Mouse (Mus musculus): ENCODE data around the gene Pm20d1.

Gene Pm20d1

GRCm38 (mm10) chr1:131828297-131829126, 31.3 kb downstream of the Pm20d1 start:
- 2% methylated on average over 22 of the region's 22 CpGs for WGBS

DNA sequence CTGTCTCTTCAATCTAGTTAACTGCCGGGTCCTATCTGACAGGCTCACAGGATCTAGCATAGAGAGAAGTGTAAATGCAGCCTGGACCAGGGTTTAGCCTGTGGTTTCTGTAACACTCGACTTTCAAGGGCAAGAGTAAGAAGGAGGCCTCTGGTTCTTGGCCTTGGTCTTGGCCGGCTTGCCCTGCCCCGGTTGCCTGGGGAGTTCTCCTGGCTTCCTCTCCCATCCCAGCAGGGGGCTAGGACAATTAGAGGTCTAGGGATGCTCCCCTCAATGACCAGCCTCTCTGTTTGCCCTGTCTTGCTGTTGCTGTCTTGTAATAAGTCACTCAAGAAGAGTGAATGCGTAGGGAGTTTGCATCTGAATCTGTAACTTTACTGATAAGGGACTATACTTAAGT, 32.1 kb downstream of the Pm20d1 start:
- WGBS = 51% methylated on average over 5 of the region's 5 CpGs

GRCm38 (mm10) chr1:131830561-131830960, 33.4 kb downstream of the Pm20d1 start:
- WGBS = 76% methylated on average over 15 of the region's 15 CpGs

DNA sequence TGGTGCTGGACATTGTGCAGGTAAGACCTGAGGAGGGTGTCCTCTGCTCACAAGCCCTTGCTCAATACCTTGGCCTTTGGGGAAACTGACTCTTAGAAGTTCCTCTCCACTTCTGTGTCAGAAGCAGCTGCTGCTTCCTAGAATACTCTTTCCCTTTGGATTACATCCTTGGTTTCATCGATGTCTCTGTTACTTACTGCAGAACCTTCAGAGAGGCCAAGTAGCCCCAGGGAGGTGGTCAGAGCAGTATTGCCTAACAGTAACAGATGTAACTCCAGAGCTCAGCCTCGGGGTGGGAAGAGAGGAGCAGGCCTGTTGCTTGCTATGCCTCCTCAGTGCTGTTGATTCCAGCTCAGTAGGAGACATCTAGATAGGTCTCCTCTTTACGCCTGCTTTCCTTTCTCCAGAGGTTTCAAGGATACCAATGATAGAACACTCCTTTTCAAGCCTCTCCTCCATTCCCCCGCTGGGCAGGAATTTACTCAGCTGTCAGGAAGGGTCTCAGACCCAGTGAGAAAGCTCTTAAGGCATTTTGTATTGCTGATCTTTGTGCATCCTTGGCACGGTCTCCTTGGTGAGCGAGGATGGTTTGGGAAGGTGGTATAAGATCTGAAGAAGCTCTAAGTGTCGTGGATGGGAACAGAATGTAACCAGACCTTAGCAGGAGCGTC, 33.9 kb downstream of the Pm20d1 start:
- 67% methylated on average over 8 of the region's 8 CpGs for WGBS

- WGBS = 92% methylated on average over 3 of the region's 3 CpGs
These were observed 39.9 kb downstream of the Pm20d1 start for GRCm38 (mm10) chr1:131837035-131837434.

- 75% methylated on average over 5 of the region's 5 CpGs for WGBS
These were observed 41.4 kb downstream of the Pm20d1 start for GRCm38 (mm10) chr1:131838542-131838941.

DNA sequence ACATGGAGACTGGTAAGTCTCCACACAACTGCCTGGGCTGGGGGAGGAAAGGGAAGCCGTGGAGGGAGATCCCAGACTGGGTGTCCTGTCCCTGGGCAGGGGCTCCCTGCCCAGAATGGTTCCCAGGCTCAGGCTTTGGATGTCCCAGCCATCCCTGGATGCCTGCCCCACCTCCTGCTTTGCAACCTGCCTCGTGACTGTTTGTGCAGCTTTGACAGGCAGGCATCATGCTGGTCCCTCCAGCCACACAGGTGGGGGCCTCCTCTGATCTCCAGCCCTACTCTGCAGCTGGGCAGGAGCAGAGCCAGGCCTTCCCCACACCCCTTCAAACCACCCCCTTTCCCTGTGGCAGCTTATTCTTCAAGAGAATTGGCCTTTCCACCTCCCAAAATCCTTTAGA, 42.1 kb downstream of the Pm20d1 start:
- WGBS = 48% methylated on average over 2 of the region's 2 CpGs

- WGBS = 90% methylated on average over 4 of the region's 4 CpGs
These were observed 45.0 kb downstream of the Pm20d1 start for GRCm38 (mm10) chr1:131842221-131842620.

DNA sequence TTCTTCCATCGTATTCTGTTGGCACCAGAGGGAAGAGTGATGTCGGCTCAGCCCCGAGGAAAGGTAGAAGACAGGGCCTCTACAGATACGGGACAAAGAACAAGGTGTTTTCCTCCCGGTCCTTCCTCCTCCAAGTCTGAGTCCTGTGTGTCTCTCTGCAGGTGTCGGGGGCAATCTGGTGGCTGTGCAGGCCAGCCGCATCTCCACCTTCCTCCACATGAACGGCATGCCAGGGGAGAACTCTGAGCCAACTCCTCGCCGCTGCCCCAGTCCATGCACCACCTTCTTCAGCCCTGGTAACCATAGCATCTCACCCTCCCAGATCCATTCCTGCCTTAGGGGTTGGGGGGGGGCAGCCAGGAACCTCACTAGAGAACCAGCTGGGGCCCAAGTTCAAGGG, 46.6 kb downstream of the Pm20d1 start:
- WGBS = 91% methylated on average over 10 of the region's 10 CpGs

- WGBS = 73% methylated on average over 8 of the region's 8 CpGs
These were observed 47.7 kb downstream of the Pm20d1 start for GRCm38 (mm10) chr1:131844883-131845282.

GRCm38 (mm10) chr1:131846255-131846654, 49.1 kb downstream of the Pm20d1 start:
- 74% methylated on average over 5 of the region's 5 CpGs for WGBS

- WGBS = 82% methylated on average over 4 of the region's 4 CpGs
These were observed 64.6 kb downstream of the Pm20d1 start for GRCm38 (mm10) chr1:131861811-131862210.

DNA sequence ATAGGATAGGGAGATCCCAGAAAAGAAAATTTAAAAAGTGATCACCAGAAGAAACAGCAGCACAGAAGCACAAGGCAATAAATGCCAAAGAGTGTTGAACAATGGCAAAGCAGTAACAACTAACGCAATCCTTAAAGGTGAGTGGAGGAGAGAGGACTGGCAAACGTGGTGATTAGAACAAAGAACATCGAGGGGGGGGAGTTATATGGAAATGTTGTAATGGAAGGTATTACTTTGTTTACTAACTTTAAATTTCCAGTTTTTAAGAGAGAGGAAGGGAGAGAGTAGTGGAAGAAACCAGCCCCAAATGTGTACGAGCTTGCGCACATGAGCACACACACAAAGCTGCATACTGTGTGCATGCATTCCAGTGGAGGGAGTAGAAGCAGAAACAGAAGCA, 68.4 kb downstream of the Pm20d1 start:
- WGBS = 86% methylated on average over 5 of the region's 5 CpGs

DNA sequence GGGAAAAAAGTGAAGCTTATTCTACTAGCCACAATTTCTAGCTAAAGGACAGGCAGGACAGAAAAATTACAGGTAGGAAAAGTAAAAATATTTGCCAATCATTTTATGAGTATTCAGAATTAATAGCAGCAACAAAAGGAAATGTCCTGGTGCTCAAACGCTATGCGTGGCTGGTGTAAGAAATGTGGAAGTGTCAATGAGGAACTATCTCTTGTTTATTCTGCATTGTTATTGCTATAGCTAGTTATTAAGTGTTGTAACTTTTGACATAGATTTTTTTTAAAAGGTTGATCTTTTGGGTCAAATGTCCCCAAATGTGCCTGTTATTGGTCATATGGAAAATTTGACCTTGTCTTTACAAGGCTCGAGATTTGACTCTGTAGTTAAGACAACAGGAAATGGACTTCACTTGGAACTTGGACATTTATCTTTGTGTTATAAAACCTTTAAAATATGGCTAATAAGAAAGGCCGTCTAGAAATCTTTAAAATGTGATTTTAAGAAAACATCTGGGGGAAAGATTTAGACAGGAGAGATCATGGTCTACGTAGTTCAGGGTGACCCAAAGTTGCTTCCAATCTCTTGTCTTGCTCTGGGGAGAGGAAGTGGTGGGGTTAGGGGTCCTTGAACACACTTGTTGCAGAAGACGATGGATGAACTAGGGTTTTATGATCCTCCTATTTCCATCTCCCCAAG, 69.3 kb downstream of the Pm20d1 start:
- 78% methylated on average over 6 of the region's 6 CpGs for WGBS

GRCm38 (mm10) chr1:131867093-131867945, 70.1 kb downstream of the Pm20d1 start, which contains the start of gene Rab29:
Gene Rab29, plus strand, starts transcription at chr1:131867224.
- 2% methylated on average over 46 of the region's 46 CpGs for WGBS

GRCm38 (mm10) chr1:131867946-131868290, 70.7 kb downstream of the Pm20d1 start:
- whole genome bisulfite sequencing = 38% methylated on average over 10 of the region's 10 CpGs

- 97% methylated on average over 2 of the region's 2 CpGs for WGBS
These were observed 72.4 kb downstream of the Pm20d1 start for GRCm38 (mm10) chr1:131869561-131869960.

Measured in cerebral cortex, adult 2 months (tissue).